Mouse (Mus musculus) heart, embryonic 10.5 days (tissue): ENCODE results near the gene Adssl1. TPM values are rescaled to one million over a fixed set of nuclear protein-coding genes. Genes with fewer than 3 reads are reported as not detected.

Experiments used
- DNase-seq: peaks from one replicate; pipeline ENCODE4 v3.0.0-alpha.2; 2017; ENCODE audit warnings: low spot score
- H3K27ac ChIP-seq: fragments of 300-500 bp; sonication (generic); 2 replicates; pipeline ENCODE4 v1.5.1; 2016; ENCODE audit warnings: mild to moderate bottlenecking
- H3K27me3 ChIP-seq: fragments of 300-500 bp; sonication (generic); 2 replicates; pipeline ENCODE4 v1.6.1; 2016; ENCODE audit warnings: mild to moderate bottlenecking; ENCODE audit not compliant: poor library complexity, insufficient read depth, severe bottlenecking
- H3K36me3 ChIP-seq: fragments of 300-500 bp; sonication (generic); 2 replicates; pipeline ENCODE4 v1.6.1; 2016; ENCODE audit warnings: mild to moderate bottlenecking, moderate library complexity
- H3K4me1 ChIP-seq: fragments of 300-500 bp; sonication (generic); 2 replicates; pipeline ENCODE4 v1.6.1; 2016; ENCODE audit warnings: mild to moderate bottlenecking
- H3K4me3 ChIP-seq: fragments of 300-500 bp; sonication (generic); 2 replicates; pipeline ENCODE4 v1.5.1; 2016; ENCODE audit warnings: mild to moderate bottlenecking, moderate library complexity
- H3K9me3 ChIP-seq: fragments of 300-500 bp; sonication (generic); 2 replicates; pipeline ENCODE4 v1.6.1; 2016; ENCODE audit warnings: mild to moderate bottlenecking, moderate library complexity
- WGBS: fragments of 180-500 bp; shearing (Covaris S2); methylation state at CpG from one replicate; pipeline ENCODE4 v1.1.7; 2016; 5-methylcytosine and 5-hydroxymethylcytosine counted together
- polyA plus RNA-seq: library from polyadenylated mRNA; unstranded; fragments of >200 nt; fragmentation: Nextera tagmentation; extraction: Ambion mirVana; gene quantifications from 2 replicates; pipeline ENCODE4 v1.2.1, GENCODE M21; 2016

Gene Adssl1
- polyA plus RNA-seq, 1 experiment from 2014 or later = 57.2 TPM

DNA sequence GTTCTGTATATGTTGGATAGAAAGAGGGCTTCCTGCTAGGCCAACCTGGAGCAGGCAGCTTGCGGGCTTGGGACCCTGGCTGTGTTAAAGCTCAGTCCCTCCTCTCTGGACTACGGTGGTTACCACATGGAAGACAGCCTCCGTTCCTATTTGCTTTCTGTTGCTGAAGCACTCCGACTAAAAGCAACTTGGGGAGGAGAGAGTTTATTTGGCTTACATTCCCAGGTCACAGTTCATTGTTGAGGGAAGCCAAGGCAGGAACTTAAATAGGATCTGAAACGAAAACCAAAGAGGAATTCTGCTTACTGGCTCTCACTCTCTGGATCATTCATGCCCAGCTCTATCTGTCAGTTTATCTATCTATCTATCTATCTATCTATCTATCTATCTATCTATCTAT is 11.0 kb downstream of the Adssl1 start:
- H3K27me3 ChIP-seq = peaks cover 3% of the 10 kb centered on the region; the same call in 1 of the 2 replicates
- peaks cover 73% of the 10 kb centered on the region for H3K4me1 ChIP-seq
- no peak for DNase-seq
- no peaks in the 10 kb centered on the region for H3K9me3 ChIP-seq
- no peak overlapping the region for H3K4me3 ChIP-seq
- WGBS = 76% methylated on average over 5 of the region's 5 CpGs
- peaks cover 27% of the 10 kb centered on the region for H3K36me3 ChIP-seq
- no peak overlapping the region for H3K27ac ChIP-seq

- 12% methylated on average over 1 of the region's 1 CpGs for WGBS
- no peak for DNase-seq
- H3K27ac ChIP-seq = peak overlapping the region; percentile 49; the same call in 1 of the 2 replicates
- H3K4me1 ChIP-seq = peaks cover 67% of the 10 kb centered on the region
- peaks cover 3% of the 10 kb centered on the region; the same call in 1 of the 2 replicates for H3K27me3 ChIP-seq
- no peaks in the 10 kb centered on the region for H3K9me3 ChIP-seq
- H3K36me3 ChIP-seq = peaks cover 33% of the 10 kb centered on the region
- H3K4me3 ChIP-seq = no peak overlapping the region
Measured at GRCm38 (mm10) chr12:112631472-112631871, 11.6 kb downstream of the Adssl1 start.

- Histone ChIP-seq H3K4me1 (peaks cover 60% of the 10 kb centered on the region), H3K27me3 (peaks cover 3% of the 10 kb centered on the region; the same call in 1 of the 2 replicates), H3K27ac (peak overlapping the region; percentile 56), H3K36me3 (peaks cover 37% of the 10 kb centered on the region), H3K9me3 (no peaks in the 10 kb centered on the region), H3K4me3 (no peak overlapping the region)
- WGBS = 73% methylated on average over 11 of the region's 11 CpGs
- DNase-seq = no peak
Measured at GRCm38 (mm10) chr12:112632084-112632777, 12.4 kb downstream of the Adssl1 start.

GRCm38 (mm10) chr12:112632907-112633306 is 13.1 kb downstream of the Adssl1 start:
- Histone ChIP-seq H3K9me3 (no peaks in the 10 kb centered on the region), H3K27ac (peak overlapping the region; percentile 56; the same call in 1 of the 2 replicates), H3K4me1 (peaks cover 54% of the 10 kb centered on the region), H3K27me3 (peaks cover 3% of the 10 kb centered on the region; the same call in 1 of the 2 replicates), H3K36me3 (peaks cover 37% of the 10 kb centered on the region), H3K4me3 (no peak overlapping the region)
- no peak for DNase-seq
- 68% methylated on average over 5 of the region's 5 CpGs for WGBS

GRCm38 (mm10) chr12:112633686-112634085 is 13.8 kb downstream of the Adssl1 start:
- H3K36me3 ChIP-seq = peaks cover 41% of the 10 kb centered on the region
- H3K4me1 ChIP-seq = peaks cover 46% of the 10 kb centered on the region
- WGBS = 61% methylated on average over 9 of the region's 9 CpGs
- H3K4me3 ChIP-seq = no peak overlapping the region
- H3K9me3 ChIP-seq = no peaks in the 10 kb centered on the region
- H3K27ac ChIP-seq = no peak overlapping the region
- no peak for DNase-seq
- H3K27me3 ChIP-seq = peaks cover 3% of the 10 kb centered on the region; the same call in 1 of the 2 replicates

- H3K4me1 ChIP-seq = peaks cover 4% of the 10 kb centered on the region; the same call in 1 of the 2 replicates
Measured at GRCm38 (mm10) chr12:112639526-112639925, 19.7 kb downstream of the Adssl1 start.

GRCm38 (mm10) chr12:112643126-112643525 is 23.3 kb downstream of the Adssl1 start:
- Histone ChIP-seq H3K4me1 (peaks cover 22% of the 10 kb centered on the region), H3K27ac (no peak overlapping the region), H3K36me3 (peaks cover 32% of the 10 kb centered on the region), H3K4me3 (no peak overlapping the region), H3K27me3 (no peaks in the 10 kb centered on the region), H3K9me3 (no peaks in the 10 kb centered on the region)
- WGBS = 88% methylated on average over 6 of the region's 6 CpGs
- no peak for DNase-seq

More at GRCm38 (mm10) chr12:112639526-112639925, 19.7 kb downstream of the Adssl1 start:
- no peaks in the 10 kb centered on the region for H3K27me3 ChIP-seq
- no peak overlapping the region for H3K4me3 ChIP-seq
- no peak overlapping the region for H3K27ac ChIP-seq
- DNase-seq = no peak
- peaks cover 40% of the 10 kb centered on the region for H3K36me3 ChIP-seq
- WGBS = 85% methylated on average over 10 of the region's 10 CpGs
- H3K9me3 ChIP-seq = no peaks in the 10 kb centered on the region

GRCm38 (mm10) chr12:112644180-112644854 is 24.5 kb downstream of the Adssl1 start, which contains the start of gene Siva1:
Siva1 (plus strand) TSS chr12:112644679.
- Histone ChIP-seq H3K27ac (peak within 1 kb of the TSS; percentile 93), H3K4me3 (peak within 1 kb of the TSS; percentile 89), H3K27me3 (no peaks in the 10 kb centered on the region), H3K9me3 (no peaks in the 10 kb centered on the region), H3K4me1 (peaks cover 22% of the 10 kb centered on the region), H3K36me3 (peaks cover 35% of the 10 kb centered on the region)
- DNase-seq = peak; percentile 100
- 2% methylated on average over 46 of the region's 46 CpGs for WGBS

DNA sequence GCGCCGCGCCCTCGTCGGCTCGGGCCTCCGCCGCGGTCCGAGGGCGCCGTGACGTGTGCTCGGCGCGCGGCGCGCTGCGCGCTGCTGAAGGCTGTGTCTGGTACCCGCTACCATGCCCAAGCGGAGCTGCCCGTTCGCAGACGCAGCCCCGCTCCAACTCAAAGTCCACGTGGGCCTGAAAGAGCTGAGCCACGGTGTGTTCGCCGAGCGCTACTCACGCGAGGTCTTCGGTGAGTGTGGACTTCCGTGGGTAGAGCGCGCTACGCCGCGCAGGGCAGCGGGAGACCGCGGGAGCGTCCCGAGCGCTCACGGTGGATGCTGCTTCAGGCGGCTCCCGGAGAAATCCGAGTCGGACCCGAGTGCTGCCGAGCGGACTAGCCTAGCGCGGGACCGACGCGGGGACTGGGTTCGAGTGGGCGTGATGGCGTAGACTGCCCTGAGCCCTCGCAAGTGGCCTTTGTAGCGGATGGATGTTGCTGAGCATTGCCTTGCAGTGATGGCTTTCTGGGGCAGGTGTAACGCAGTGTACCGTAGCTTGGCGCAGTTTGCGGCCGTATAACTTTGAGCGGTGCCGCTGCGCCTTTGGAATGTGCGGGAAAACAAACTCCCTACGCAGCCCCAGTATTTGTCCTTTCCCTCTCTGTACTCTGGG is 25.1 kb downstream of the Adssl1 start:
- peak; percentile 81 for DNase-seq
- Histone ChIP-seq H3K27ac (peak overlapping the region; percentile 93), H3K4me3 (peak overlapping the region; percentile 89), H3K9me3 (no peaks in the 10 kb centered on the region), H3K36me3 (peaks cover 35% of the 10 kb centered on the region), H3K27me3 (no peaks in the 10 kb centered on the region), H3K4me1 (peaks cover 18% of the 10 kb centered on the region)
- under 1% methylated on average over 75 of the region's 75 CpGs for WGBS

DNA sequence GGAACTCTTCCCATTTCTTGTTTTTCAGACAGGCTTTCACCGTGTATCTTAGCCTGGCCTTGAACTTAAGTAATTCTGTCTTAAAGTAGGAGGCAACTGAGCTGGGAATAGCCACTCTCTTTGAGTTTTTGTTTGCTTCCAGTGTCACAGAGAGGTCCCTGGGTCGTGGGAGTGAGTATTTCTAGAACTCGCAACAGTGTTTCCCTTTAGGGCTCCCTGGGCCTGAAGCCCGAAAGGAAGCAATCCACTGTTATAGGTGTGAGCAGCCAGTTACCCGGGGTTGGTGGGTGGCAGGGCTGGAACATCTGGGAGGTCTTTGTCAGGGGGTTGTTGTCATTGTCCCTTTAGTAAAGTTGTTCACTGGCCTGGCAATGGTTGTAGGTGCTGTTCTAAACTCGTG is 26.3 kb downstream of the Adssl1 start:
- Histone ChIP-seq H3K4me1 (peaks cover 18% of the 10 kb centered on the region), H3K36me3 (peaks cover 41% of the 10 kb centered on the region), H3K4me3 (peak overlapping the region; percentile 89), H3K27ac (no peak overlapping the region), H3K27me3 (no peaks in the 10 kb centered on the region), H3K9me3 (no peaks in the 10 kb centered on the region)
- 64% methylated on average over 6 of the region's 6 CpGs for WGBS
- DNase-seq = no peak

DNA sequence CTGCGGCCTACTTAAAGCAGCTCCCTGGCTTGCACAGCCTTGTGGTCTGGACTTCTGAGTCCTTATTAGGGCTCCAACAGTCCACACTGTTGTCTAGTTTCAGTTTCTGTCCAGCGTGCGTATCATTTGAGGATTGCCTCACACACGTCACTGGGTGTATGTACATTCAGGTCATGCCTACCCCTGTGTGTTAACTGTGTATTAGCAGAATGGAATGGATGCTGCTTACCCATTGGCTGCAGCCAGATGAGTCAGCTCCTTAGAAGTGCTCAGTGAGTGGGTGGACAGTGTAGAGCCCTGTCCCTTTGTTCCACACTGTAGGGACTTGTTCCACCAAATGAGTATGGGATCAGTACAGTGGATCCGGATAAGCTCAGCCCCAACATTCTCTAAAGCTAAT is 28.2 kb downstream of the Adssl1 start:
- H3K36me3 ChIP-seq = peaks cover 59% of the 10 kb centered on the region
- 93% methylated on average over 5 of the region's 5 CpGs for WGBS
- DNase-seq = no peak

GRCm38 (mm10) chr12:112651778-112652439 is 32.1 kb downstream of the Adssl1 start:
- WGBS = 81% methylated on average over 5 of the region's 5 CpGs
- Histone ChIP-seq H3K4me3 (no peak overlapping the region), H3K9me3 (no peaks in the 10 kb centered on the region), H3K27ac (no peak overlapping the region), H3K27me3 (no peaks in the 10 kb centered on the region), H3K4me1 (peaks cover 31% of the 10 kb centered on the region), H3K36me3 (peaks cover 95% of the 10 kb centered on the region)
- DNase-seq = no peak

More for the DNA sequence above, 28.2 kb downstream of the Adssl1 start:
- Histone ChIP-seq H3K9me3 (no peaks in the 10 kb centered on the region), H3K27ac (no peak overlapping the region), H3K4me3 (no peak overlapping the region), H3K27me3 (no peaks in the 10 kb centered on the region), H3K4me1 (peaks cover 20% of the 10 kb centered on the region)
